Mouse (Mus musculus) c-Kit-positive CD71-negative TER-119-negative erythroid progenitor cells, embryonic 14.5 days (primary cell): ENCODE data around the gene Osbpl11.
"Not testable (repeated sequence)": the region's sequence is repeated elsewhere in the genome, so short reads cannot be mapped to it uniquely, and the experiment has no call there.

Experiments used
- DNase-seq: peaks from one replicate; pipeline ENCODE4 v3.0.0-alpha.2; 2013; ENCODE audit warnings: low read depth

Osbpl11 gene

DNA sequence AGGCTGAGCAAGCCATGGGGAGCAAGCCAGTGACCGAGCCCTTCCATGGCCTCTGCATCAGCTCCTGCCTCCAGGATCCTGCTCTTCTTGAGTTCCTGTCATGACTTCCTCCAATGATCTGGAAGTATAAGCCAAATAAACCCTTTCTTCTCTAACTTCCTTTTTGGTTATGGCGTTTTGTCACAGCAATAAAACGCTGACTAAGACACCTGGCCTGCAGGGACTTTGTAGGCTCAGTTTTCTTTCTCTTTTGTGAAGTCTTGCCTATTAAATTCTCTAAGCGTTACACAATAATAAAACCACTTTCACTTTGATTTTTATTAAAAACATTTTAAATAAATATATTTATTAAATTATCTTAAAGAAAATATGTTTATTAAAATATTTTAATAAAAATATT lies 7.1 kb upstream of the Osbpl11 start:
- no peak for DNase-seq

DNA sequence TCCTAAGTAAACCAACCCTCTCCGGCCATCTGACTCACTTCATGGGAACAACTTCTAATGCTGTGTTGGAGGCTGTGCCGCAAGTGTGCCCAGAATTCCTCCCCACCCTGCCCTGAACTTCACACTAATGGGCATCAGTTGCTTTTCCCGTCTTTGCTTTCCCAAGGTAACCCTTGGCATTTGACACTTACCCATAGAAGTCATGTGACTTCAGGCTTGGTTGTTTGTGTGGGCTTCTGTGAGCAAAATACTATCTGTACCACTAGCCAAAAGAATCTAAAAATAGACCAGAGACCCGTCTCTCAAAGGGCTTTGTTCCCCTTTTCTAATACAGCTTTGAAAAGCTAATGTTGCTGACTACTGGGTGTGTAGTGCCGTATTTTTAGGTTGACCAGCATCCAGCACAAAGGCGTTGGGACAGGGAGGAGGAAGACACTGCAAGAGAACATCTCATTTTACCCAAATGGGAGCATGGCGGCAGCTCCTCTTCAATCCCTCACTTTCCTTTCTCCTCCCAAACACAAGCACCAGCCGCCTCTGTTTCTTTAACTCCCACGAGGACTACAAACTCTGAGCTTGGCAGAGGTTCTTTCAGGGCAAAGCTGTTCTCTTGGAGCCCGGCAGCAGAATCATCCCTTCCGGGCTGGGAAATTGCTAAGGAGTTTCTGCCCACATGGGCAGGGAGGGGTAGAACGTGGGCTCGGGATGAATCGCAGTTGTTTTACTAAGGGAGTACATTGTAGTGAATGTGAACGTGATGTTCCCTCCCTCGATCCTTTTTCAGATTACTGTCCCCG lies 6.4 kb upstream of the Osbpl11 start:
- DNase-seq: peak; percentile 22

DNA sequence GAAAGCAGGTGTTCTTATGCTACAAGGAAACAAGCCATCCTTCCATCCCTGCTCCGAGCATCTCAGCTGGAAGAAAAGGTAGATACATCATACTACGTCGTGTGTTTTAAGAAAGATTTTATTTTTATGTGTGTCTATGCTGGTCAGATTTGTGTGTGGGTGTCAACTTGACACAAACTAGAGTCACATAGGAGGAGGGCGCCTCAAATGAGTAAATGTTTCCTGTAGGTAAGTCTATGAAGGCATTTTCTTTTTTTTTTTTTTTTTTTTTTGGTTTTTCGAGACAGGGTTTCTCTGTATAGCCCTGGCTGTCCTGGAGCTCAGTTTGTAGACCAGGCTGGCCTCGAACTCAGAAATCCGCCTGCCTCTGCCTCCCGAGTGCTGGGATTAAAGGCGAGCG lies 5.6 kb upstream of the Osbpl11 start:
- DNase-seq: not testable (repeated sequence)

DNA sequence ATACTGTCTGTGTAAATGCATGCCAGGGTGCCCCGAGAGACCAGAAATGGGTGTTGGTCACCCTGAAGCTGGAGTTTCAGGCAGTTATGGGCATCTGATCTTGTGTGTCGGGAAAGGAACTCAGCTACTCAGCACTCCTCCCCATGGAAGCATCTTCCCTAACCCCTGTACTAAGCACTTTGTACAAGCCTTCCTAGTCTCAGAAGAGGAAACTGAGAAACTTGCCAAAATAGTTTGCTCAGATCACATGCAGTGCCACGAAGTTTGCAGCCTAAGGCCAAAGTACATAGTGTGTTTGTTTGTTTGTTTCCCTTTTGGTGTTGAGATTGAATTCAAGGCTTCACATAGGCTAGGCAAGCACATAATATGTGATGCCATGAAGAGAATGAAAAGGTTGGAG lies 5.0 kb upstream of the Osbpl11 start:
- DNase-seq: no peak

DNA sequence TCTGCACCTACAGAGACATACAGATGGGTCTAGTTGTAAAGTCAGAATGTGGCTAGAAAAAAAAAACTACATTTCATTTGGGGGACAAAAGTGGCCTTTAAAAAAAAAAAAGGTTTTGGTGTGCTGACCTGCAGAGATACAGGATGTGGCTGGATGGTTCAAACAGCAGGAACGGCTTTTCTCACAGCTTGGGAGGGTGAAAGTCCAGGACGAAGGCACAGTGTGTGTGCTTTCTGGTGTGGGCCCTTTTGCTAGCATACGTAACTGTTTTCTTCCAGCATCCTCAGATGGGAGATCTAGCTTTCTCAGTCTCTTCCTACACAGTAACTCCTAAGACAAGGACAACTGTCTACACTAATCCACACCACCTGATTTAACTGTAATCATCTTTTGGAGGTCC lies 4.1 kb upstream of the Osbpl11 start:
- no peak for DNase-seq

DNA sequence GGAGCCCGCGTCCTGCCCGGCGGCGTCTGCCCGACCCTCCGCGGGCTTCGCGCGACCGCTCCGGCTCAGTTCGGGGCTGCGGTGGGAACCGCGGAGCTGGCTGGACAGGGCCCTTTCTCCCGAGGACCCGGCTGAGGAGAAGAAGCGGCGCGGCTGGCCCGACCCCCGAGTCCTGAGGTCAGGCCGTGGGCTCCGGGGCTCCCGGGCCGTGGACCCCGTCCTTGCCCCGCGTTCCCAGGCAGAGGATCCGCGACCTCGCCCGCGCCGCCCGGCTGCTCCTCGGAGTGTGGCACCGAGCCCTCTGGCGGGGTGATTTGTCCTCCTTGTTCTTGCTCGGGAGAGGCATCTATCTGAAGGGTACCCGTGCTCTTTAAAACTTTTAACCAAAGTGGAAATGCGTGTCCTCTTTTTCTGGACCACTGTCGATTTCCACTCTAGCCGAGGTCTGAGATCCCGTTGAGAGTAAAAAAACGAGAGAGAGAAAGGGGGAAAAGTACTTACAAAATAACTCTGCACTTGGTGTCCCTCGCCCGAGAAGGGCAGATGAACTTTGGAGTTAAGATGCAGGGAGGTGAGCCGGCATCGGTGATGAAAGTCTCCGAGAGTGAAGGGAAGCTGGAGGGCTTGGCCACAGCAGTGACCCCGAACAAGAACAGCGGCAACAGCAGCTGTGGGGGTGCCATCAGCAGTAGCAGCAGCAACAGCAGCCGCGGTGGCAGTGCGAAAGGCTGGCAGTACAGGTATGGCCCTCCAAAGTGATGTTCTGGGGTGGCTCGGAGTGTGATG lies 583 bp downstream of the Osbpl11 start:
- DNase-seq: peak; percentile 29

DNA sequence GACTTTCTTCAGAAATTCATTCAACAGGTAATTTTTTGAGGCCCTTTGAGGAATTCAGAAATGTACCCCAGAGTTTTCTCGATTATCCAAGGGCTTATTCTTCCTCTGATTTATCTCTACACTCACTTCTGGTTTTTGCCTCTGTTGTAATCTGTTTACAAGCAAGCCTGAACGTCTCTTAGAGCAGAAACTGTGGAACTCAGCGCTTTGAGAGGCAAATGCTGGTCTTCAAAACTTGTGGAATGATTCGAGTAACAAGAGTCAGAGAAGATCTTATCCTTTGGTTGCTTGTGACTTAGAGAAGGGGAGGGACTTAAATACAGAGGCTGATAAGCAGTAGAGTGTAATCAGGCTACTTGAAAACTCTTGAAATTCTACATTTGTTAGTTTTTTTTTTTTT lies 1.3 kb downstream of the Osbpl11 start:
- DNase-seq: no peak

DNA sequence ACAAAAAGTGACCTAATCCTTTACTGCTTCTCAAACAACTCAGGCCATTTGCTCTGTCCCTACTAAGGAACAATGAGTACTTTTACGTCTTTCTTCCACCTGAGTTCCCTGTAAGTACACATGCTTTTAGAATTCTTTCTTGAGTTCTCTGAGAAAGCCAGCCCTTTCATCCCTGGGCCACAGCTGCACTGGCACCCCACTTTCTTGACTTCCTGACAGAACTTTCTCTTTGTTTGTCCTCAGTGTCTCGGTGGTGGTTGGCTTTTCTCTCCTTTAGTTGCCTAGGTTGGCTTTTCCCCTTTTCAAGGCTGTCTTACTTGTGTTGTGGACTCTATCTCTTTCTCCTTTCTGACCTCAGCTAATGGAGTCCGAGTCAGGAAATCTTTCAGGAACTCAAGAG lies 3.2 kb downstream of the Osbpl11 start:
- no peak for DNase-seq

DNA sequence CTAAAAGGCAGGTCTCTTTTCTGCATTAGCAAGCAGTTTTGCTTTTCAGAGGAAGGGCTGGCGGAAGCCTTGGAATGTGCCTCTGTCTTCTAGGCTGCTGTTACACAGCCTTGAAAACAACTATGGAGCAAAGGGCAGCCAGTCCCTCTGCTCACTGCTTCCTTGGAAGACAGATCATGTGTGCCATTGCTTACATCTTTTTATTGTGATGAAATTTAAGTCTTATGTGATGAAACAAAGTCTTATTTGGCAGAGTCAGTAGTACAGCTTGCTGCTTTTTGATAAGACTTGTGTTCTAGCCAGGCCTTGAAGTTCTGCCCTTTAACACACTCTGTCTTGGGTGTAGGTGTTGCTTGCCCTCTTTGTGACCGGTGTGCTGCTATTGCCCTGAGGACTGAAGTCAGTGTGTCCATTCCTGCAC lies 6.8 kb downstream of the Osbpl11 start:
- DNase-seq: no peak

DNA sequence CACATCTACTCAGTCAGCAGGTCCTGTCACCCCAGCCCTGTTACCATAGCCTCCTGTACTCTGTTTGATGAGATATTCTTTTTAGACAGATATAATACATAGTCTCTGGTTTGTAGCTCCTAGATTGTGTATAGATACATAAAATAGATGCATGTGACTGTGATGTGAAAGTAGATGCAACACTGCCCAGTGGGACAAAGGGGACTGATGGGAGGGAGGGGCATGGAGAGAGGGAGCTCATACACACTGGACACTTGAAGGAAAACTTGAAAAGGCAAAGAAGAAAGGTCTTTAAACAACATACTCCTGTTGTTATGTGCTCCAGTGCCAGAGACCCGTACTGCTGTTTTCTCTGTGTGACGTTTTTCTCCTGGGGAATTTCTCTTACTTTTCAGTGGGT lies 7.4 kb downstream of the Osbpl11 start:
- DNase-seq: no peak

DNA sequence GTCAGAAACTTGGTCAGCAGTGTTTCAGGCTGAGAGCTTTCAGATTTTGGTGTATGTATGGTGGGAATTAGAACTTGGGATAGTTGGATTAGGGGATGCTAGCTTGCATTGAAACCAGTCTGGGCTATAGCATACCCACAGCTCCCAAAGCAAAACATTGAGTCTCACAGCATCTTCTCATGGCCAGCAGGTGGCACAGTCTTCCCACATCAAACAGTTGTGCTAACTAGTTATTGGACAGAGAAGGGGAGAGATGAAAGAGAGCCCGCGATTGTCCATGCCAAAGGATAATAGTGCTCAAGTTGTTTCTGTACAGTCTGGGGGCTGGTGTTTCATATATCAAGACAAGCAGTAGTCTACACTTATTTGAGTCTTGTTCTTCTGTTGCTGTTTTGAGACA lies 8.8 kb downstream of the Osbpl11 start:
- DNase-seq: peak; percentile 32

DNA sequence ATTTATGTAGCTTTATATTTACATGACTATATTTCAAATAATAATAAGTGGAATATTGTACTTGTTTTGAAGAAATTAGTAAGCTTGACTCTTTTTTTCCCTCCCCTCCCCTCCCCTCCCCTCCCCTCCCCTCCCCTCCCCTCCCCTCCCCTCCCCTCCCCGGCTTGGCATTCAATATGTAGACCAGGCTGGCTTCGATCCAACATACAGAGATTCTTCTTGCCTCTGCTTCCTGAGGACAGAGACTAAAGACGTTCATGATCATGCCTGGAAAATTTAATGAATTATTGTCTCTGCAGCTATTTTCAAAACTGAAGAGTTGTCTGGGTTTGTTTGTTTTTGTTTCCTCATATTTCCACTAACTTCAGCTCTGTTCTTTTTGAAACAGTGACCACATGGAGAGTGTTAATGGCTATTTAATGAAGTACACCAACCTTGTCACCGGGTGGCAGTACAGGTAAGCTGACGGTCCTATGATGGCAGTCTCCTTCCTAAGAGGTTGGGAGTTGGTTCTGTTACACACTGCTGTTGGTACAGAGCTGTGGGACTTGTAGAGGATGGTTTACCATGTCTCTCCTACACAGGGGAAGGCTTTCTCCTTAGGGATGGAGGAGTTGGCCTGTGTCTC lies 10.9 kb downstream of the Osbpl11 start:
- DNase-seq: peak; percentile 31

DNA sequence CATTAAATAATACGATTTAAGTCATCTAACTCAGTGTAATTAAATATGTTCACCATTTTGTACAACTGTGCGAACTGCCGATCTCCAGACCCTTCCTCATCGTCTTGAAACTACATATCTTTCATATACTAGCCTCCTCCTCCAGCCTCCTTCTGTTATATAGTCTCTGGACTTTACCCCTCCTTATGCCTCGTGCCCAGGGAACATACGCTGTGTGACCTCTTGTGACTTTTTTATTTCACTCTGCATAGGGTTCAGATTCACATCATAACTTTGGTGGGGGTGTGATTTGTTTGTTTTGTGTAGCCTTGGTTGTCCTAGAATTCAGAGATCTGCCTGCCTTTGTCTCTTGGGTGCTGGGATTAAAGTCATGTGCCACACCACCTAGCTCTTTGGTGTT lies 11.7 kb downstream of the Osbpl11 start:
- DNase-seq: no peak

DNA sequence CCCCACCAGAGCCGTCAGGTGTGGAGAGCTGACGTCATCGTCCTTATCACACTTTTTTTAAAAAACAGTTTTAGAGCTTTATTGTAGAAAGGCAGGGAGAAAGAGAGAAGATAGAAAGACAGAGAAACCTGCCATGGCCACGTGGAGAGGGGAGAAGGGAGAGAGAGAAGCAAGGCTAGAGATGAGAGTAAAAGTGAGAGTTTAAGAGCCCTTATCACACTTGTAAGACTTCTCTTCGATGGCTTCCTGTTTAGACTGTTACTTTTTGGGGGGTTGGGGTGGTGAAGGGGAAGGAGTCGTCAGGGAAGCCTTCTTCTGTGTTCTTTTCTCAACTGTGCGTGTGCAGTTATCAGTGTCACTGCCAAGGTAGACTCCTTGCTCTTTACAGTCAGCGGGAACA lies 15.7 kb downstream of the Osbpl11 start:
- no peak for DNase-seq

DNA sequence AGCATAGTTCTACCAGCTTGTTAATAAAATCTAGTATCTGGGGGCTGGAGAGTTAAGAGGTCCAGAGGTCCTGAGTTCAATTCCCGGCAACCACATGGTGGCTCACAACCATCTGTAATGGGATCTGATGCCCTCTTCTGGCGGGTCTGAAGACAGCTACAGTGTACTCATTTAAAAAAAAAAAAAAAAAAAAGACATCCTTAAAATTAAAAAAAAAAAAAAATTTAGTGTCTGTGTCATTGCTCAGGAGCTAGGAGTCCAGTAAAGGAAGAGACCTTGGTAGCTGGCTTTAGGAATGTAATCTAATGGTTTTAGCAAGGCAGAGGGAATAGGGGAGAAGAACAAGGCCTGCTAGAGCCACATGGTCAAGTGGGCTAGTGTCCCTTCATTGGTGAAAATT lies 25.9 kb downstream of the Osbpl11 start:
- no peak for DNase-seq

DNA sequence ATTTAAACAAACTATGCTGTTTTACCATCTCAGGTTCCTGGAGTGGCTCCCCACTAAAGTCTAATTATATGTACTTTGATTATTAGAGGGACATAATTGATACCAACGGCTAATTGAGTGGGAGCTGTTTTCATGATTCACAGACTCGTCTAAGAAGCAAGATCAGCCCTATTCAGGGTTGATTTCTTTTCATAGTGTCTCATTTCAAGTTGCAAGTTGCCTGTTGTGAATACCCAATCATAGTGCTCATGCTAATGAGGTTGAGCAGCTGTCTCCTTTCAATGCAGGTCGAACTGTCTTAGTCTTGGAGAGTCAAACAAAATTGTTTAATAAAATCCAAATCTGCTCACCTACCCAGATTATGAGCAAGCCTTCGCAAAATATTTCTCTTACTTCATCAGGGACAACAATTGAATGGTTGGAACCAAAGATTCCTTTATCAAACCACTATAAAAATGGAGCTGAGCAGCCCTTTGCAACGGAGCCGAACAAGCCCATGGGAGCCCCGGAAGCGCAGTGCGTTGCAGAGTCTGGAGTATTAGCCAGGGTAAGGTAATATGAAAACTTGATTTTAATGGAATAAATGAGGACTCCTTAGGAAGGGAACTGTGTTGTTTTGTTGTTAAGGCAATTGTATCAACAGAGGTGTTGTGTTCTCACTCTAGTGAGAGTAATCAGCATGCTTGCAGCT lies 31.6 kb downstream of the Osbpl11 start:
- DNase-seq: no peak

DNA sequence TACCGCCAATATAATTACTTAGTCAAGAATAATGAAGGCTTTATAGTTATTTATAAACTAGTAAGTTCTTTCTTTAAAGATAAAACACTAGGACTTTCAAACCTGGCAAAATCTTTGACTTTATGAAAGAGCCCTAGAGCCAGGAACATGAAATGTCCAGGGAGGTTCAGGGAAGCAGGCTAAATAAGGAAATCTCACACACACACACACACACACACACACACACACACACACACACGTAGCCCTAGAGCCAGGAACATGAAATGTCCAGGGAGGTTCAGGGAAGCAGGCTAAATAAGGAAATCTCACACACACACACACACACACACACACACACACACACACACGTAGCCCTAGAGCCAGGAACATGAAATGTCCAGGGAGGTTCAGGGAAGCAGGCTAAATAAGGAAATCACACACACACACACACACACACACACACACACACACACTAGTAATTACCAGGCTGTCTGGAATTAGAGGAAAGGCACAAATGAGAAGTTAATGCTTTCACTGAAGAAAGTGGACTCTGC lies 32.7 kb downstream of the Osbpl11 start:
- not testable (repeated sequence) for DNase-seq

DNA sequence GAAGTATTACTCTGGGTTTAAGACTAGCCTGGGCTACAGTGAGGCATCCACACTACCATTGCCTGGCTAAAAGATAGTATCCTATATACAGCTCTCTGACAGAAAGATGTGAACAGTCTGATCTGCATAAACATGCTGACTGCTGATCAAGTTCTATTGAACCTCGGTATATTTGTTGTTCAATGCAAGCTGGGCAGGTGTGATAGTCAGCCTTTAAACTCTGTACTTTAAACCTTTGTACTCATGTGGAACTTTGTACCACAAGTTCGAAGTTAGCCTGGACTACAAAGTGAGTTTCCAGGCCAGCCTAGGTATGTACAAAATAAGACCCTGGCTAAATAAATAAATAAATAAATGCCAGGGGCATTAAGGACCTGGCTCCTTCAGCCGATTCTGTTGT lies 37.6 kb downstream of the Osbpl11 start:
- no peak for DNase-seq

DNA sequence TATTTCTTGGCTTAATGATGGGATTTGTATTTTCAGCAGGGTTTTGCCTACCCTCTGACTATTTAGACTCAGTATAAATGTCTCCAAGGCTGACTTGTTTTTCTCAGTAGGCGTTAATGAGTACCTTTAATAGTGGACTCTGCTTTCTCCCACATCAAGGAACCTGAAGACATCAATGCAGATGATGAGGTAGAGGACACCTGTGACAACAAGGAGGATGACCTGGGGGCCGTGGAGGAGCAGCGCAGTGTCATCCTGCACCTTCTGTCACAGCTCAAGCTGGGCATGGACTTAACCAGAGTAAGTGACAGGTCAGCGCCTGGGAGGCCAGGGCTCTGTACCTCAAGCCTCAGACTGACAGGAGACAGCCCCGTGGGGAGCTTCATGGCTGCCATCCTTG lies 39.5 kb downstream of the Osbpl11 start:
- no peak for DNase-seq

DNA sequence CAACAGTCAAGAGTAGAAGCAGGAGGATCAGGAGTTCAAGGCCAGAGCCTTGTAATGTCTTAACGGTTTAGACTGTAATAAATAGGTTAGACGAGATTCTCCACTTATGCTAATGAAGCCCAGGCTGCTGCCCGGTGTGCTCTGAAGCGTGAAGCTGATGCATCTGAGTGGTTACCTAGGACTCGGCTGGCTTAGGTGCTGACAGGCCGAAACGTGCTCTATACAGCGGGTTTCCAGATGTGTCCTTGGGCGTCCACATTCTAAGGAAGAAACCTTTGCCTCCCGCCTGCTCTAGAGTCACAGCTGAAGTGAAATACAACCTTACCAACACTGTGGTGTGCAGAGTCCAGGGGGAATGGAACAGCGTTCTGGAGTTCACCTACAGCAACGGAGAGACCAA lies 49.3 kb downstream of the Osbpl11 start:
- DNase-seq: no peak

DNA sequence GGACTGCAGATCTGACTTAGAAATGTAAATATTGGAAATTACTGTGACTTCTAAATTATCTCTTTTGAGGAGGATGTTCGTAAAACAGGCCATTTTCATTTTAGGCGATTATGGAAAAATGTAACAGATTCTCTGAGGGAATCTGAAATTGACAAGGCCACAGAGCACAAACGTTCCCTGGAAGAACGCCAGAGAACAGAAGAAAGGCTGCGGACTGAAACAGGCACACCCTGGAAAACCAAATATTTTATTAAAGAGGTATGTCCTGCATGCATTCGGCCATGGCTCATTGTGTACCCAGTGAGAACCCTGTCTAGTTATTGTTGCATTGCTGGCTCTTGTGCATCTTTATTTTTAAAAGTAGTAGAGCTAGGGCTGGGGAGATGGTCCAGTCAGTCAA lies 51.3 kb downstream of the Osbpl11 start:
- no peak for DNase-seq

DNA sequence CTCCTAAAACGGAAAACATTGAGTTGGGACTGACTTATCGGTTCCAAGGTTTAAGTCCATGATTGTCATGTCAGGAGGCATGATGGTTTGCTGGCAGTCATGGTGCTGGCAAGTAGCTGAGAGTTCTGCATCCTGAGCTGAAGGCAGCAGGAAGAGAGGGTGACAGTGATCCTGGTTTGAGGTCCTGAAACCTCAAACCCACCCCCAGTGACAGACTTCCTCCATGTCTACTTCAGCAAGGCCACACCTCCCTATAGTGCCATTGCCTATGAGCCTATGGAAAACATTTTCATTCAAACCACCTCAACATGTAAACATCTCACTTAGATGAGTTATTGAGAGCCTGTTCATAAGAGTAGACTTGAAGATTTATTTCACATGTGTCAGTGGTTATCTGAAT lies 54.4 kb downstream of the Osbpl11 start:
- no peak for DNase-seq
